Mouse (Mus musculus) myocyte (in vitro differentiated cells): ENCODE measurements around the gene Tcp11. TPM values are rescaled to one million over a fixed set of nuclear protein-coding genes. Genes with fewer than 3 reads are reported as not detected.

Source experiments
- H3K27me3 ChIP-seq: one replicate; pipeline ENCODE4 v1.6.1; 2011; ENCODE audit not compliant: control insufficient read depth, insufficient read depth, insufficient read length
- H3K36me3 ChIP-seq: one replicate; pipeline ENCODE4 v1.6.1; 2011; ENCODE audit not compliant: control insufficient read depth, insufficient read depth
- H3K4me2 ChIP-seq: one replicate; pipeline ENCODE4 v1.6.1; 2011; ENCODE audit warnings: low read depth, control low read depth
- H3K4me3 ChIP-seq: one replicate; pipeline ENCODE4 v1.5.1; 2011; ENCODE audit warnings: mild to moderate bottlenecking, control low read depth, moderate library complexity
- H3K79me2 ChIP-seq: one replicate; pipeline ENCODE4 v1.6.1; 2011; ENCODE audit not compliant: control insufficient read depth, insufficient read depth
- H3ac ChIP-seq: one replicate; pipeline ENCODE4 v1.6.1; 2011; ENCODE audit not compliant: control insufficient read depth, insufficient read length
- CEBPB ChIP-seq: IDR thresholded peaks from 2 replicates; pipeline ENCODE4 v1.6.1; 2011; ENCODE audit warnings: mild to moderate bottlenecking, moderate library complexity; ENCODE audit not compliant: poor library complexity, insufficient read depth, severe bottlenecking
- E2F4 ChIP-seq: IDR thresholded peaks from one replicate; pipeline ENCODE4 v1.6.1; 2011; ENCODE audit warnings: mild to moderate bottlenecking, control low read depth, moderate library complexity; ENCODE audit not compliant: insufficient read depth
- MAX ChIP-seq: IDR thresholded peaks from one replicate; pipeline ENCODE4 v1.6.1; 2011; ENCODE audit warnings: low read depth, mild to moderate bottlenecking, control low read depth
- MYOD1 ChIP-seq, 3 experiments: IDR thresholded peaks; one replicate each; pipeline ENCODE4 v1.6.1; 2011; ENCODE audit warnings: control low read depth in 2 of 3, low read depth in 2 of 3, mild to moderate bottlenecking in 2 of 3, moderate library complexity in 1 of 3; ENCODE audit not compliant: insufficient read length in 2 of 3, control insufficient read depth in 1 of 3
- MYOG ChIP-seq, 3 experiments: IDR thresholded peaks; one replicate each; pipeline ENCODE4 v1.6.1; 2011; ENCODE audit warnings: control low read depth in 2 of 3, low read depth in 2 of 3, mild to moderate bottlenecking in 2 of 3; ENCODE audit not compliant: insufficient read length in 2 of 3, control insufficient read depth in 1 of 3, insufficient read depth in 1 of 3
- POLR2A ChIP-seq: IDR thresholded peaks from one replicate; pipeline ENCODE4 v1.6.1; 2011; ENCODE audit warnings: low read depth, mild to moderate bottlenecking, control low read depth, moderate library complexity; ENCODE audit not compliant: insufficient read length
- POLR2AphosphoS2 ChIP-seq: IDR thresholded peaks from one replicate; pipeline ENCODE4 v1.6.1; 2011; ENCODE audit warnings: low read depth, control low read depth; ENCODE audit not compliant: insufficient read length
- REST ChIP-seq: IDR thresholded peaks from one replicate; pipeline ENCODE4 v1.6.1; 2011; ENCODE audit warnings: mild to moderate bottlenecking, control low read depth, moderate library complexity; ENCODE audit not compliant: insufficient read depth, insufficient read length
- SRF ChIP-seq: IDR thresholded peaks from one replicate; pipeline ENCODE4 v1.6.1; 2011; ENCODE audit warnings: low read depth; ENCODE audit not compliant: control insufficient read depth, insufficient read length
- TCF12 ChIP-seq: IDR thresholded peaks from one replicate; pipeline ENCODE4 v1.6.1; 2011; ENCODE audit warnings: mild to moderate bottlenecking, control low read depth; ENCODE audit not compliant: poor library complexity, insufficient read depth, severe bottlenecking
- TCF3 ChIP-seq: IDR thresholded peaks from one replicate; pipeline ENCODE4 v1.6.1; 2011; ENCODE audit warnings: low read depth, control low read depth; ENCODE audit not compliant: insufficient read length
- USF1 ChIP-seq: IDR thresholded peaks from one replicate; pipeline ENCODE4 v1.6.1; 2011; ENCODE audit warnings: low read depth, mild to moderate bottlenecking, control low read depth, moderate library complexity
- polyA plus RNA-seq: library from polyadenylated mRNA; unstranded; fragments of >200 nt; fragmentation: generic; extraction: Trizol; gene quantifications from one replicate; pipeline ENCODE4 v1.2.1, GENCODE M21; 2012; ENCODE audit warnings: missing spikeins

The Tcp11 gene
- not detected for polyA plus RNA-seq

- H3K4me3 ChIP-seq = no peak within 1 kb of the TSS
- no peak for TF ChIP-seq E2F4
- no peak for TF ChIP-seq SRF
- no peak for TF ChIP-seq TCF12
- TF ChIP-seq REST = no peak
- TF ChIP-seq TCF3 = no peak
- no peak for TF ChIP-seq USF1
- TF ChIP-seq CEBPB = no peak
- no peak for TF ChIP-seq MYOD1 (IDR thresholded peaks at IDR 0.05; ENCODE audit: control insufficient read depth in 1 of 3, insufficient read length in 2 of 3, low read depth in 2 of 3)
- no peak for TF ChIP-seq POLR2A
- TF ChIP-seq POLR2AphosphoS2 = no peak
- TF ChIP-seq MYOG (IDR thresholded peaks at IDR 0.05; ENCODE audit: control insufficient read depth in 1 of 3, insufficient read depth in 1 of 3, insufficient read length in 2 of 3, low read depth in 2 of 3) = no peak
- no peak for TF ChIP-seq MAX
- H3K79me2 ChIP-seq = no peaks in the 10 kb centered on the region
- no peaks in the 10 kb centered on the region for H3K36me3 ChIP-seq
- peak within 1 kb of the TSS; percentile 82 for H3K4me2 ChIP-seq
- H3K27me3 ChIP-seq = peaks cover 27% of the 10 kb centered on the region
- H3ac ChIP-seq = no peak within 1 kb of the TSS
Measured at GRCm38 (mm10) chr17:28080045-28080816, at the start of gene Tcp11. TSS of gene Tcp11 (minus strand) at chr17:28080639.

GRCm38 (mm10) chr17:28129796-28130195 is 49.4 kb upstream of the Tcp11 start:
- no peak overlapping the region for H3K4me3 ChIP-seq
- no peaks in the 10 kb centered on the region for H3K79me2 ChIP-seq
- no peak overlapping the region for H3ac ChIP-seq
- TF ChIP-seq REST (no peak), POLR2AphosphoS2 (no peak), MYOG (IDR thresholded peaks at IDR 0.05; ENCODE audit: control insufficient read depth in 1 of 3, insufficient read depth in 1 of 3, insufficient read length in 2 of 3, low read depth in 2 of 3) (no peak), E2F4 (no peak), MYOD1 (IDR thresholded peaks at IDR 0.05; ENCODE audit: control insufficient read depth in 1 of 3, insufficient read length in 2 of 3, low read depth in 2 of 3) (no peak), TCF12 (no peak), MAX (no peak), POLR2A (no peak), SRF (no peak), USF1 (no peak), CEBPB (no peak), TCF3 (no peak)
- no peak overlapping the region for H3K4me2 ChIP-seq
- H3K36me3 ChIP-seq = no peaks in the 10 kb centered on the region
- H3K27me3 ChIP-seq = peaks cover 41% of the 10 kb centered on the region

DNA sequence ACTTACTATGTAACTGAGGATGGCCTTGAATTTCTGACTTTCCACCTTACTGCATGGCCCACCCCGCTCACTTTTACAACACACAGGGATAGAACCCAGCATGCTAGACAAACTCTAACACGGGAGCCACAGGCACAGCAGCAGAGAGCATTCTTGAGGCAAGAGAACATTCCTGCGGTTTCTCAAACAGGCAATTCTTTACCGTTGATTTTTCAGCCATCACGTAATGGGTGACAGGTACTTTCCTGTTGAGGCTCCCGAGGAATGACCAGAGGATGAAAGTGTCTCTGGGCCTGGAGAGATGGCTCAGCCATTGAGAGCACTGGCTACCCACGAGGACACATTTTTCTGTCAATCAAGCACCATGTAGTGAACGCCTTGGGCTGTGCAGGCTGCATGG is 43.9 kb upstream of the Tcp11 start:
- Histone ChIP-seq H3K27me3 (peaks cover 13% of the 10 kb centered on the region), H3K79me2 (no peaks in the 10 kb centered on the region), H3K4me3 (no peak overlapping the region), H3K36me3 (no peaks in the 10 kb centered on the region), H3K4me2 (no peak overlapping the region), H3ac (no peak overlapping the region)
- TF ChIP-seq SRF (no peak), MAX (no peak), USF1 (no peak), TCF12 (no peak), MYOG (IDR thresholded peaks at IDR 0.05; ENCODE audit: control insufficient read depth in 1 of 3, insufficient read depth in 1 of 3, insufficient read length in 2 of 3, low read depth in 2 of 3) (no peak), CEBPB (no peak), POLR2A (no peak), MYOD1 (IDR thresholded peaks at IDR 0.05; ENCODE audit: control insufficient read depth in 1 of 3, insufficient read length in 2 of 3, low read depth in 2 of 3) (no peak), POLR2AphosphoS2 (no peak), TCF3 (no peak), REST (no peak), E2F4 (no peak)

DNA sequence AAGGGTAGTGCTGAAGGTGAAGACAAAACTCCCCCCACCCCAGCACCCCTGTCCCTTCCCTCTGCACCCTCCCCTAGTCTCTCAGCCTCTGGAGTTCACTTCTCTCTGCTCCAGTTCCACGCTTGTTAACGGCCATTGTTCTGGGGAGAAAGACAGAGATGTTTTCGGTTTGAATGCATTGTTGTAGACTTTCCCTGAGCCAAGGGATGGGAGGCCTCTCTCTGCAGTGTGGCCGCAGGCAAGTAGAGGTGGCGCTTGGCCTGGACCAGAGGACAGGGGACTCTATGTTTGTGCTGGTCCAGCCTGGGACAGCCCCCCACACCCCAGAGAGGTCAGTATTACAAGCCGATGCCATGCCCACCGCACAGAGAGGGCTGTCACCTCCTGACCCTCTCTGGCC is 43.2 kb upstream of the Tcp11 start:
- Histone ChIP-seq H3K79me2 (no peaks in the 10 kb centered on the region), H3K4me2 (no peak overlapping the region), H3K27me3 (peaks cover 11% of the 10 kb centered on the region), H3ac (no peak overlapping the region), H3K36me3 (no peaks in the 10 kb centered on the region), H3K4me3 (no peak overlapping the region)
- no peak for TF ChIP-seq CEBPB
- TF ChIP-seq POLR2AphosphoS2 = no peak
- TF ChIP-seq USF1 = no peak
- no peak for TF ChIP-seq TCF3

DNA sequence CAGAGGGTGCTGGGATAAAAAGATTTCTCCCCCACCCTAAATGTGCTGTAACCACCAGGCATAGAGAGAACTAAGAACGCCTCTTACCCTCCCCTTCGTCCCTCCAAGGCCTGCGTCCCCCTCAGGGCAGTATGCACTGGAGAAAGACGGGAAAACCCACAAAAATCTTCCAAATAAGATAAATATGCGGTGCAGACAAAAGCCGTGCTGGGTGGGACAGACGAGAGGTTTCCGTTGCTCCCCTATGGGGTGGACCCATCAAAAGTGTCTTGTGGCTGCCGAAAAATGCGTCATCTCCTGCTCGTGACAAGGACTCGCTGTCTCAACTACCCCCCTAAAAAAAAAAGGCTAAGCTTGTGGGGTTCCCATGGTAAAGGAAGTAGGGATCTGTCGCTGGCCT is 42.5 kb upstream of the Tcp11 start:
- Histone ChIP-seq H3K27me3 (peaks cover 11% of the 10 kb centered on the region), H3K79me2 (no peaks in the 10 kb centered on the region), H3K4me3 (no peak overlapping the region), H3ac (no peak overlapping the region), H3K36me3 (no peaks in the 10 kb centered on the region), H3K4me2 (no peak overlapping the region)
- TF ChIP-seq USF1 (no peak), REST (no peak), MYOD1 (IDR thresholded peaks at IDR 0.05; ENCODE audit: control insufficient read depth in 1 of 3, insufficient read length in 2 of 3, low read depth in 2 of 3) (no peak), POLR2AphosphoS2 (no peak), SRF (no peak), TCF3 (no peak), MYOG (IDR thresholded peaks at IDR 0.05; ENCODE audit: control insufficient read depth in 1 of 3, insufficient read depth in 1 of 3, insufficient read length in 2 of 3, low read depth in 2 of 3) (no peak), TCF12 (no peak), MAX (no peak), CEBPB (no peak), E2F4 (no peak), POLR2A (no peak)
